Mouse (Mus musculus): ENCODE measurements around the gene Tent5b.

DNA sequence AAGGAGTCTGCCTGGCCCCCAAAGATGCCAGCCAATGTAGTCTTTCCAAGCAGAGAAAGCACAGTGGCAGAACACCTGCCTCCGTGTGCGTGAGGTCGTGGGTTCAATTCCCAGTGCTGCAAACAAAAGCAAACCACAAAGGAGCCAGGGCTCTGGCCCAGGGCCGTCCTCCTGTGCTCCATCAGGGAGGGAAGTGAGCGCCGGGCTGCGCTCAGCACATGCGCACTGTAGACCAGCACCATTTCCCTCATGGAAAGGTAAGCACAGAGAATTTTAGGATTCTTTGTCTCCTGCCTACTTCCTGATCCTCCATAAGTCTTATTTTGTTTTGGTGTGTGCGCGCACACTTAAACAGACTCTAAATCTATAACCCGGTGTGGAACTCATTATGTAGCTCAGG, 32.0 kb upstream of the Tent5b start:
- no peak for TF ChIP-seq CTCF (IDR thresholded peaks at IDR 0.05; ENCODE audit: extremely low read depth, insufficient read length, insufficient replicate concordance, low read depth, low read length)
- no peak for TF ChIP-seq POLR2A (IDR thresholded peaks at IDR 0.05; ENCODE audit: low read depth, low read length)

Data from small intestine, adult 2 months (tissue).